Mouse (Mus musculus): Measurements from ENCODE around the gene Adam1a.
A peak's percentile ranks its signal among the peaks of the same experiment; 100 is the strongest.
"Not testable (repeated sequence)": the region's sequence is repeated elsewhere in the genome, so short reads cannot be mapped to it uniquely, and the experiment has no call there.

Gene Adam1a

DNA sequence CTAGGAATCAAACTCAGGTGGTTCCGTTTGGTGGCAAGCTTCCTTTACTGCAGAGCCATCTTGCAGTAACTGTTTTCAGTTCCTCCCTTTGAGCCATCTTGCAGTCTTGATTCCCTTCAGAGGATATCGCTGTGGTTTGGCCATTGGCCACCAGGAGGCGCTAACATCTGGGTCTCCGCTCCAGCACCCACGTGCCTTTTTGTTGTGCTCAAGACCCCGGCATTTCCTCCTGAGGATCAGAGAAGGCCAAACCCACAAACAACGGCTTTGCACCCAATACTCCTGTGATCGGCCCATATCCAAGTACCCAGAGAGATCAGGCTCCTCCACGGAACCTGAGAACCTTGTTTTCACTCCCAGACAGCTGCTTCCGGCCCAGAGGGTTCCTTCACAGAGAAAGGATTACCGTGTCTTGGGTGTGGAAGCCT, 19.2 kb upstream of the Adam1a start:
- ATAC-seq (ENCODE audit: low TSS enrichment): peak; percentile 67; the same call in 1 of the 2 replicates

DNA sequence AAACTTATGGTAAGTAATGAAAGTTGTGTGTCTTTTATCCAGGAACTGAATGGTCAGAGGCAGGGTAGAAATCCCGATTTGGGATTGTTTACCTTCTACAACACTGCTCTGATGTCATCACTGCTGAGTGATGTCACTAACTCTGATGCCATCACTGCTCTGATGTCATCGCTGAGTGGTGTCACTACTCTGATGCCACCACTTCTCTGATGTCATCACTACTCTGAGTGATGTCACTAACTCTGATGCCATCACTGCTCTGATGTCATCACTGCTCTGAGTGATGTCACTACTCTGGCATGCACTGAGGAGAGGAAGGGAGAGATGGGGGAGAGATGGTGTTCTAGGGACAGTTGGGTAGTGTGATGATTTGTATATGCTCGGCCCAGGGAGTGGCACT, 17.2 kb upstream of the Adam1a start:
- no peak for ATAC-seq (ENCODE audit: low TSS enrichment)

DNA sequence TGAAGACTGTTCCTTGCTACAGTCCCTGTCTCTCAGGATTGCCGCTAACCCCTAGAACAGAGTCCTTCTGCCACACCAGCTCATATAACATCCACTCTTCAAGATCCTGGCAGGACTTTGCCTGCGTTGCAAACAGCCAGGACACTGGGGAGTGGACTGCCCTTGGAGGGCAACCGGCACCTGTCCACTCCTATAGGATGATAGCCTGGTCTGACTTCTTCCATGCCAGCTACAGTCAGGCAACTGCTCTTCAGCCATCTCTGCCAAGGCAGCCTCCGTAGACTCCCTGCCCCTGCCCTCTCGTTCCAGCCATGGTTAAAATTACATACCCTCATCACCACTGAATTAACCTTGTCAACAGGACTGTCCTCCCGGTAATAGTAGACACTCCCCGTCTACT, 3.9 kb upstream of the Adam1a start:
- no peak for ATAC-seq (ENCODE audit: low TSS enrichment)

DNA sequence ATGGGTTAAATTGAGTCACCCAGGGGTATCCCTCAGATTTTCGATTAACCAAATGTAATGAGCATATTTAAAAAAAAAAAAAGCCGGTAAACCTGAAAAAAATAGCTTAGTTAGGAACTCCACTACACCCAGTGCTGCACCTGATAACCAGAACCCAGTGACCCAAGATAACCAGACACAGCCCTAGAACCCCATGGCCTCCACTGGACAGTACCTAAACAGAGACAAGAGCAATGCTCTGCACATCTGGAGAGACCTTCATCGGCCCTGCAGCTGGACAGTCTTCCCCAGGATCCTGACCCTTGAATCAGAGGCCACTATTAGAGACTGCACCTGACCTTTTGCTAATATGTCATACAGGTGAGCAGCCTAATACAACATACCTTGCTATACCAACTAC, 1.8 kb upstream of the Adam1a start:
- ATAC-seq (ENCODE audit: low TSS enrichment): no peak

DNA sequence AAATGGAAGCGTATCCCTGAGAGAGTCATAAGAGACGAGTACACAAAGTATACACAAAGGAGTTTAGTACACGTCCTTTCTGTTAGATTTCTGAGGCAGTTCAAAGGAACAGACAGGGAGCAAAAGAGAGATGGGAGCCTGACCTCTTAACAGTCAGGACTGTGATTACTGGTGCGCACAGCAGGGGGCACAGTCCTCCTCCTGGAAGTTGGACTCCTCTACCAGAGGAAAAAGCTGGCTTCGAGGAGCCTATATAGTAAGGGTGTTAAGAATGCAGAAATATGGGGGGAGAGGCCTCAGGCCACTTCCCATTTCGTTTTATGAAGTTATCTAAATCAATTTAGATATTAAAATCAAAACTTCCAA, 1.2 kb upstream of the Adam1a start:
- ATAC-seq (ENCODE audit: low TSS enrichment): peak; percentile 44; the same call in 1 of the 2 replicates

DNA sequence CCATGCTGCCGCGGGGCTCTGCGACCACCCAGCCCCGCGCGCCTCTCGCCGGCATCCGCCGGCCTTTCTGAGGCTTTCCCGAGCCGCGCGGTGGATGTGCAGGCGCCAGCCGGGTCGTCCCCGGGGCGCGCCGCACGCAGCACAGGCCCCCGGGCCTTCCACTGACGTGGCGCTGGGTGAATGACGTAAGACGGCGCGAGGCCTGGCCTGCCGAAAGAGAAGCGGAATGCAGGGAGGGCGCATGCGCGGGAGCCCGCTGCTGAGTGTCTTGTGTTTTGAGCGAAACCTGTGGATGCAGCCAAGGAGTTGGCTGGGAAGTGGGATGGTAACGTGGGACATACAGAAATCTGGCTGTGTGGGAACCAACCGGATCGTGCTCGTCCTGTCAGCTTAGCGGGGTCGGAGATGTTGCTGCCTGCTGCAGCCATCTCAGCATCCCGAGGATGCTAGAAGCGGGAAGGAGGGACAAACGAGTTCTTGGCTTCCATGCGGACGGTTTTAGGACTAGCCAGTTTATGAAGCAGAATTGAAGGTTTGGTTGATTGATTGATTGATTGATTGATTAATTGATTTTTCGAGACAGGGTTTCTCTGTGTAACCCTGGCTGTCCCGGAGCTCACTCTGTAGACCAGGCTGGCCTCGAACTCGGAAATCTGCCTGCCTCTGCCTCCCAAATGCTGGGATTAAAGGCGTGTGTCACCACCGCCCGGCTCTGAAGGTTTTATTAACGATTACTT, 679 bp upstream of the Adam1a start, which contains the start of gene Mapkapk5:
Gene Mapkapk5 (minus strand): TSS at position 113 of the 737 bp plus-strand sequence.
- peak; percentile 93 for ATAC-seq (ENCODE audit: low TSS enrichment)

DNA sequence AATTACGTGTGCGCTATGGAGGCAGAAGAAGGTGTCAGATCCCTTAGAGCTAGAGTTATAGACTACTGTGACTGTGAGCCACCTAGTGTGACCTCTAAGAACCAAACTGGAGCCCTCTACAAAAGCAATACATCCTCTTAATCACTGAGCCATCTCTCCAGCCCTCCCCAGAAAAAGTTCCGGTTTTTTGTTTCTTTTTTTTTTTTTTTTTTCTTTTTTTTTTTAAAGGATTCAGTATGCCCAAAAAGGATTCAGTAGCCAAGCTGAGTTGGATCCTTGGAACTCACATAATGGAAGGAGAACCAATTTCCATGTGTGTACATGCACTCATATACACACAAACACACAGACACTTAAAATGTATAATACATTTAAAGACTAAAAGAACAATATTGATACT, 1.9 kb downstream of the Adam1a start:
- no peak for ATAC-seq (ENCODE audit: low TSS enrichment)

DNA sequence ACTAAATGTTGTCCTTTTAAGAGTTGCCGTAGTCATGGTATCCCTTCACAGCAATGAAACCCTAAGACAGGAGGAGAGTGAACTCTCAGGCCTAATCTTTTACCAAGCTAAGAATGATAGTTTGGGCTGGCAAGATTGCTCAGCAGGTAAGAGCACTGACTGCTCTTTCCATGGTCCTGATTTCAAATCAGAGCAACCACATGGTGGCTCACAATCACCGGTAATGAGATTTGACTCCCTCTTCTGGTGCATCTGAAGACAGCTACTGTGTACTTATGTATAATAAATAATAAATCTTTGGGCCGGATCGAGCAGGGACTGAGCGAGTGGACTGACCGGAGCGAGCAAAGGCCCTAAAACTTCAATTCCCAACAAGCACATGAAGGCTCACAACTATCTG, 4.0 kb downstream of the Adam1a start:
- ATAC-seq (ENCODE audit: low TSS enrichment): no peak

DNA sequence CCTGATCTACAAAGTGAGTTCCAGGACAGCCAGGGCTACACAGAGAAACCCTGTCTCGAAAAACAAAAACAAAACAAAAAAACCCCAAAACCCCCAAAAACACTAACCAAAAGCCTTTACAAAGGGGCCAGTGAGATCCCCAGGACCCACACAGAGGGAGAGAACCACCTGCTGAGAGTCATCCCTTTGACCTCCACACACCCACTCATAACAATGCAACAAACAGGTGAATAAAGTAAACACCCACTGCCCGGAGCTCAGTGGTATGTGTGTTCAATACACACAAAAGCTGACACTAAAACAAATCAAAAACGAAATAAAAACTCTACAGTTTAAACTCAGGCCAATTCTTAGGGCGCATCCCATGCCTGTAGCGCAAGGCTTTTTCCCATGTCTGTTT, 5.2 kb downstream of the Adam1a start:
- no peak for ATAC-seq (ENCODE audit: low TSS enrichment)

DNA sequence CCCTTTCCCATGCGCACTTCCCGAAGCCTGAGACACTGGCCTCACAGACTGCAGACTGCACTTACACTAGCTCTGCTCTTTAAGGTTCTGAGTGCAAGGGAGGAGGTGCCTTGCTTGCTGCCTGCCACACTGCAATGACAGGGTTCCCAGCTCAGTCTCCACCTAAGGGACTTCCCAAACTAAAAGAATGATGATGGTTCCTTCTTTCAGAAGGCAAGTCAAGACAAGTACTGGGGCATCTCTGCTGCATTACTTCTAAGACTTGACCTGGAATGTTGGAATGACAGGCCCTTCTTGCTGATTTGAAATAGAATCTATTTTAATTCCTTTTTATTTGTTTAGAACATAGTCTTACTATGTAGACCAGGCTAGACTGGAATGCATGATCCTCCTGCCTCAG, 7.7 kb downstream of the Adam1a start:
- no peak for ATAC-seq (ENCODE audit: low TSS enrichment)

DNA sequence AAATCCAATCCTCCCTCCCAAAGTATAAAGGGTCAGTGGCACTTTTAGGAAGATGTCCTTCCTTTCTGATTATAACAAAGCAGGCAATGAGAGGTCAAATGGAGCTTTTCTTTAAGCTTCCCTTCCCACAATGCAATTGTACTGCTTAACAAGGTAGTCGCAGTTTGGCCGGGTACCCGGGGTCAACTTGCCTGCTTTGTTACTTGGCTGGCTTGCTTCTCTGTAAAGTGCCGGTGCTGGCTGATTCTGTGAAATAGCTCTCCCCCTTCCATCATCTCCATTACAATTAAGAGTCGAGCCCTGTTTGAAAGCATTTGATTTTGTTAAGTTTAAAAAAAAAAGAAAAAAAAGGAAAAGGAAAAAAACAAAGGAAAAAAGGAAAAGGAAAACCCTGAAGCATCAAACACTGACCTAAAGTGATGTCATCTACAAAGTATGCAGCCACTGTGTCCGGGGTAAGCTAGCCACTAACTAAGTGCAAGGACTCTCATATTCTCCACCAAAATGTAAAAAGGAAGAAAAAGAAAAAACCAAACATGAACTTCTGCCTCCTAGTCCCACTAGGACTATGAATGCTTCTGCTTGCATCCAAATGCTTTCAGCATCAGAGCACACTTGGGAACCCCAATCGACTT, 8.2 kb downstream of the Adam1a start:
- no peak for ATAC-seq (ENCODE audit: low TSS enrichment)

DNA sequence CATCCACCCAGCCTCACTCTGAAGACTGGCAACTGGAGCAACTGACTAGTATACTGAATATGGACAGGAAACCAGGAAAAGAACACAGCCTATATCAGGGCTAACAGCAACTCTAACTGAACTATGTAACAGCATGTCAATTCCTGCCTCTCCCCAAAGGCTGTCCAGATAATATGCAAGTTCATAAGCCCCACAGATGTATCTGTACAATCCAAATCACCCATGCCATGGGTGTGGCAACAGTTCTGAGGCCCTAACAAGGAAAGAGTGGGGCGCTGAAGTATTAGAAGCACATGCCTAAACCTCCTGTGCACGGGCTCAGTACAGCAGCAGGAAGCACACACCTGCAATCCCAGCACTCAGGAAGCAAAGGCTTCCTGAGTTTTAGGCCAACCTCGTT, 10.2 kb downstream of the Adam1a start:
- ATAC-seq (ENCODE audit: low TSS enrichment): no peak

DNA sequence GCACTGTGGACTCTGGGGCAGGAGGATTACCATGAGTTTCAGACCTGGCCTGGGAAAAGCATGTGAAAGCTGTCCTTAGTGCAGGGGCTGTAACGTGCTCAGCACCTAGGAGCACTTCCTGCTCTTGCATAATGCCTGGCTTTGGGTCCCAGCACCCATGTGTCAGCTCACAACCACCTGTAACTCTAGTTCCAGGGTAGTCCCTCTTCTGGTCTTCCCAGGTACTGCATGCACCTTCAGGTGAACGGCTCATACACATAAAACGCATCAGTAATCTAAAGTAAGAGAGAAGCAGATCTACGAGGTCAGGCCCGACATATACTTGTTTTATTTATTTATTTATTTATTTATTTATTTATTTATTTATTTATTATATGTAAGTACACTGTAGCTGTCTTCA, 10.8 kb downstream of the Adam1a start:
- ATAC-seq (ENCODE audit: low TSS enrichment): no peak

DNA sequence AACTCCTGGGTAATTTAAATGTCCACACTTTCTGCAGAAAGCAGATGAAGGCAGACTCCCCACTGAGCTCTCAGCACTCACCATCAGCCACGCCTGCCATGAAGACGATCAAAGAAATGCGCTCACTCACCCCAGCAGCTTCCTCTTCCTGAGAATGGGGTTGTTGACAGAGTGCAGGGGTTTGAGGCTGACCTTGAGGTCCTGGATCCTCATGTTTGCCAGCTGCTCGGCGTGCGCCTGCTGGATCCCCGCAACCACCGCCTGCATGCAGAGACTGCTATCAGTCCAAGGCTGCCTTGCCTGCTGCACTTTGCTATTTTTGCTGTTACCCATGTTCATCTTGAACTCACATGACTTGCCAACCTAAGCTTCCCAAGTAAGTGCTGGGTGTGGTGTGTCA, 18.3 kb downstream of the Adam1a start:
- no peak for ATAC-seq (ENCODE audit: low TSS enrichment)

DNA sequence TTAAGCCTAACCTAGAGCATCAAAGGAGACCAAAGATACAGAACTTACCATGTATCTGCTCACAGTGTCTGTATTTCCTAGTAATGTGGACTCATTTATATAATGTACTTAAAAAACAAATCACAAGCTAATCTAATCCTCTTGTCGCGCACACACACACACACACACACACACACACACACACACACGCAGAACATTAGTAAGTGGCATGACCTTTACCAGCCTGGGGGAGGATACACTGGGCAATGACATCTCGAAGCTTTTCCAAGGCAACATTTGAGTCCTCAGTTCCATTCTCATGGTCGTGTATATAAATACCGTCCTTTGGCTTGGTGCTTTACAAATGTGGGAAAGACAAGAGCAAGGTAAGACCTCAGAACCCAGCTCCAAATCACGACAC, 18.8 kb downstream of the Adam1a start:
- ATAC-seq (ENCODE audit: low TSS enrichment): no peak

DNA sequence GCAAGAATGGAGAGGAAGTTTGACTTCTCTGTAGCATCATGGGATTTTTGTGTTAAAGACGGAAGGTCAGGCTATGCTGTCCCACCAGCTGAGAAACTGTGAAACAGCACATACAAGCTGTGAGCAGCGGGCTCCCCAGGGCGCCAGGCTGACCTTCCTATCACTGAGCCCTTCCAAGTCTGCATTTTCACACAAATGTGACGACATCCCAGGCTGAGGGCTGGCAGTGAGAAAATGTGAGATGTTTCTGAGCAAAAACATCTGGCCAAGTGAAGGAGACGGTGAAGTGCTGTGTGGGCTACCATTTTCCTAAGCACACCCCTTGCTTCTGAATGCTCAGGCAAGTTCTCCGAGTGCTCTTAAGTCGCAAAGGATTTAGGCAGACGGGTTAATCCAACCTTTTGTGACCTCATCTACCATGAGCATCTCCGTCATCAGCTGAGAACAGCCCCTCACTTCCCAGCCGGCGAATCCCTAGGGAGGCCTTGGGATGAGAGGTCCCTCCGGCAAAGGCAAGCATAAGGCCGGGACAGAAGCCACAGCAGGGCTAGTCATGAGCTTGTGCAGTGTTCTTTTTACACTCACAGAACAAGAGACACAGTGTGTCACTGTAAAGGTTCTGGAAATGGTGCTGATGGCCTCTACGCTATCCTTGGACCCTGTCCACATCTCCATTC, 19.4 kb downstream of the Adam1a start:
- ATAC-seq (ENCODE audit: low TSS enrichment): no peak

DNA sequence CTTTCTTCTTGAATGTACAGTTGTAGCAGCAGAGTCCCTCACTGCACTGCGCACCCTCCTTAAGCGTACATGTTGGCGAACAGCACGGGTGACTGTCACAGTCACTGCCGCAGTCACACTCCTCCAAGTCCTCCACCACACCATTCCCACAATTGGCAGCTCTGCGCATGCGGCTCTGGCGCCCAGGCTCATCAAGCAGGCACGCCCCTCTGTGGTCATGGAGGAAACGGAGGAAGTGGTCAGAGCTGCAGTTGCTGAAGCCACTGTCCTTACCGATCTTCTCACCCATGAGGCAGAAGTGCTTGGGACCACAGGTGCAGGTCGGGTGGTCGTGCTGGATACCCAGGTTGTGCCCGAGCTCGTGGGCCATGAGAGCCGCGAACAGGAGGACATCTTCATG, 25.5 kb downstream of the Adam1a start:
- ATAC-seq (ENCODE audit: low TSS enrichment): not testable (repeated sequence)

DNA sequence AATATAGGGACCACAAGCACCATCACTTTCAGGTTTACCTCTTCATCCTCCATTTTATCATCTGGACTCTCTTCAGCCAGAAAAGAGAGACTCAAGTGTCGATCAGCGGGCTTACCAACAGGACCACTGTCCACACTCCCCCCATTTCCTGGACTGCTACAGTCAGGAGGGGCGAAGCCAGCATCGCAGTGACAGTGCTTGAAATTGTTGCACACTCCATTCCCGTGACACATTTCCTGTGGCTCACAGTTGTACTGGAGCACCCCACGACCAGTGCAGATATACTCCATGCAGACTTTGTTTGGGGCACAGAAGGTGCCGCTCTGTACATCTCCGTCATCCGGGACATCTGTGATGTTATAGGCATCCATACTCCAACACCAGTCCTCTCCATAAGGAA, 26.3 kb downstream of the Adam1a start:
- no peak for ATAC-seq (ENCODE audit: low TSS enrichment)

DNA sequence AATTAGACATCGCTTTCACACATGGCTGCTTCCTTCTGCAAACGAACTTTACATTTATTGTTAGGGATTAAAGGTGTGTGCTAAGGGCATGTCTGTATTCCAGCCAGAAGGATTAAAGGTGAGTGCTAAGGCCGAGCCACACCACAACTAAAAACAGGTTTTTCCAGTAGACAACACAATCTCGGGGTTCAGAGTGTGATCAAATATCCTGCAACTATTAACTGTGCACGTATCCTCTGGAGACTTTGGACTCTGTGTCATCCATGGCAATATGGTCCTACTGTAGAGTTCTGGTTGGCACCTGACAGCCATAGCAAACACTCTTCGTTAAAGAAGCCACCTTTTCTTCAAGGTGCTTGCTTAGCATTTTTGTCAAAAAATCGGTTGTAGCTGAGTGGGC, 35.3 kb downstream of the Adam1a start:
- no peak for ATAC-seq (ENCODE audit: low TSS enrichment)

DNA sequence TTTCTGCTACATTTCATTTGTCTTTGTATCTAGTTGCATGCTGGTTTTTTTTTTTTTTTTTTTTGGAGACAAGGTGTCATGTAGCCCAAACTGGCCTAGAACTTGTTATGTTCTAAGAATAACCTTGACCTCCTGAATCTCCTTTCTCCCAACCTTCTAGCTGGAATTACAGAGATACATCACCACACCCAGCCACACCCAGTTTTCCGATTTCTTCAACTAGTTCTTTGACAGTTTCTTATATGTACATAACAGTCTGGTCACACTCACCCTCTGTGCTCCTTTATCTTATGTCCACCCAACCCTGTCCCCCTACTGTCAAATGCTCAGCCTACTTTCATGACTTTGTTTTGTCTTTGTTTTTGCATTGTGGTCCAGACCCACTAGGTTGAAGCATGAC, 38.4 kb downstream of the Adam1a start:
- ATAC-seq (ENCODE audit: low TSS enrichment): no peak

DNA sequence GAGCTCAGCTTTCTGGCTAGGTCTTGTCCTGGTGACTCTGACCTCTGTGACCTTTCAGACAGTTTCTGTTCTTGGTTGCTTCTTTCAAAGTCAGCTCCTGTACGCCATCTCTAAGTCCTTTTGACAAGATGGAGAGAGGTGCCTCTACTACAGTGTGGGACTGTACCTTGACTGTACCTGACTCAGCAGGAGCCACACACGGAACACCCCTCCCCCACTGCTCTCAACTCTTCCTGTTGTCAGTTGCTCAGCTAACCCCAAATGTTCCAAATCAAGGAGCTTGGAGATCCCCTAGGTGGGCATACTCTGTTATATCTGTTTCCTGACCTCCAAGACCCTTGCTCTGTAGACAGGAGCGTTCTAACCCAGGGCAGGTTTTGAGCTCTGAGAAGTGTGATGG, 42.1 kb downstream of the Adam1a start, which contains the start of gene Adam1b:
Gene Adam1b (minus strand): TSS at position 205 of the 400 bp plus-strand sequence.
- no peak for ATAC-seq (ENCODE audit: low TSS enrichment)

DNA sequence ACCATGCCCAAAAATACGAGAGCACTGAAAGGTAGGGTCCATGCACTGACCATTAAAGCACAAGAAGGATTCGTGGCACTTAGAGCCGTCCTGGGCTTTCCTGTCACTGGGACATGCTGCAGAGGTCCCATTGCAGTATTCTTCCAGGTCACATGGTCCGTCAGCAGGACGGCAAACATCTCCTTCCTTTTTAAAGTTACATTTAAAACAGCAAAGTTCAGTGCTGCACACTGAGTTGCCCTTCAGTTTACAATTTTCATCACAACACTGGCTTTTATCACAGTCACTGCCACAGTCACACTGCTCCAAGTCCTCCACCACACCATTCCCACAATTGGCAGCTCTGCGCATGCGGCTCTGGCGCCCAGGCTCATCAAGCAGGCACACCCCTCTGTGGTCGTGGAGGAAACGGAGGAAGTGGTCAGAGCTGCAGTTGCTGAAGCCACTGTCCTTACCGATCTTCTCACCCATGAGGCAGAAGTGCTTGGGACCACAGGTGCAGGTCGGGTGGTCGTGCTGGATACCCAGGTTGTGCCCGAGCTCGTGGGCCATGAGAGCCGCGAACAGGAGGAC, 43.8 kb downstream of the Adam1a start:
- not testable (repeated sequence) for ATAC-seq (ENCODE audit: low TSS enrichment)

DNA sequence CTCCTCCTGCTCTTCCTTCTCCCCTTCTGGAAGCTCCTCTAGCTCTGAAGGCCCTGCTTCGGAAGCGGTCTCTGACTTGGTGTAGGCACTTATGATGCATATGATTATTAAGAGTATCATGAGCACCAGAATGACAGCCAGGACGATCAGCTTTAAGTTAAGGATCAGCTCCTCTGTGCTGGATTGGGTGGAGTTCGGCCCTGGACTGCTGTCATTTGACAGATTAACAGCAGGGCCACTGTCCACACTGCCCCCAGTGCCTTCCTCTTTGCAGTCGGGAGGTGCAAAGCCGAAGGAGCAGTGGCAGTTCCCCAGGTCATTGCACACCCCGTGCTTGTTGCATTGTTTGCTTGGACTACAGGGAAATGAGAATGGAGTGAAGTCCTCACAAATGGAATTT, 44.6 kb downstream of the Adam1a start:
- no peak for ATAC-seq (ENCODE audit: low TSS enrichment)

All from frontal cortex, adult (tissue).